Mouse (Mus musculus) myocyte (in vitro differentiated cells): ENCODE results near the gene Larp1. TPM values are rescaled to one million over a fixed set of nuclear protein-coding genes. Genes with fewer than 3 reads are reported as not detected.

ENCODE experiments used
- H3K27me3 ChIP-seq: one replicate; pipeline ENCODE4 v1.6.1; 2011; ENCODE audit not compliant: control insufficient read depth, insufficient read depth, insufficient read length
- H3K36me3 ChIP-seq: one replicate; pipeline ENCODE4 v1.6.1; 2011; ENCODE audit not compliant: control insufficient read depth, insufficient read depth
- H3K4me2 ChIP-seq: one replicate; pipeline ENCODE4 v1.6.1; 2011; ENCODE audit warnings: low read depth, control low read depth
- H3K4me3 ChIP-seq: one replicate; pipeline ENCODE4 v1.5.1; 2011; ENCODE audit warnings: mild to moderate bottlenecking, control low read depth, moderate library complexity
- H3K79me2 ChIP-seq: one replicate; pipeline ENCODE4 v1.6.1; 2011; ENCODE audit not compliant: control insufficient read depth, insufficient read depth
- H3ac ChIP-seq: one replicate; pipeline ENCODE4 v1.6.1; 2011; ENCODE audit not compliant: control insufficient read depth, insufficient read length
- CEBPB ChIP-seq: IDR thresholded peaks from 2 replicates; pipeline ENCODE4 v1.6.1; 2011; ENCODE audit warnings: mild to moderate bottlenecking, moderate library complexity; ENCODE audit not compliant: poor library complexity, insufficient read depth, severe bottlenecking
- E2F4 ChIP-seq: IDR thresholded peaks from one replicate; pipeline ENCODE4 v1.6.1; 2011; ENCODE audit warnings: mild to moderate bottlenecking, control low read depth, moderate library complexity; ENCODE audit not compliant: insufficient read depth
- MAX ChIP-seq: IDR thresholded peaks from one replicate; pipeline ENCODE4 v1.6.1; 2011; ENCODE audit warnings: low read depth, mild to moderate bottlenecking, control low read depth
- MYOD1 ChIP-seq, 3 experiments: IDR thresholded peaks; one replicate each; pipeline ENCODE4 v1.6.1; 2011; ENCODE audit warnings: control low read depth in 2 of 3, low read depth in 2 of 3, mild to moderate bottlenecking in 2 of 3, moderate library complexity in 1 of 3; ENCODE audit not compliant: insufficient read length in 2 of 3, control insufficient read depth in 1 of 3
- MYOG ChIP-seq, 3 experiments: IDR thresholded peaks; one replicate each; pipeline ENCODE4 v1.6.1; 2011; ENCODE audit warnings: control low read depth in 2 of 3, low read depth in 2 of 3, mild to moderate bottlenecking in 2 of 3; ENCODE audit not compliant: insufficient read length in 2 of 3, control insufficient read depth in 1 of 3, insufficient read depth in 1 of 3
- POLR2A ChIP-seq: IDR thresholded peaks from one replicate; pipeline ENCODE4 v1.6.1; 2011; ENCODE audit warnings: low read depth, mild to moderate bottlenecking, control low read depth, moderate library complexity; ENCODE audit not compliant: insufficient read length
- POLR2AphosphoS2 ChIP-seq: IDR thresholded peaks from one replicate; pipeline ENCODE4 v1.6.1; 2011; ENCODE audit warnings: low read depth, control low read depth; ENCODE audit not compliant: insufficient read length
- REST ChIP-seq: IDR thresholded peaks from one replicate; pipeline ENCODE4 v1.6.1; 2011; ENCODE audit warnings: mild to moderate bottlenecking, control low read depth, moderate library complexity; ENCODE audit not compliant: insufficient read depth, insufficient read length
- SRF ChIP-seq: IDR thresholded peaks from one replicate; pipeline ENCODE4 v1.6.1; 2011; ENCODE audit warnings: low read depth; ENCODE audit not compliant: control insufficient read depth, insufficient read length
- TCF12 ChIP-seq: IDR thresholded peaks from one replicate; pipeline ENCODE4 v1.6.1; 2011; ENCODE audit warnings: mild to moderate bottlenecking, control low read depth; ENCODE audit not compliant: poor library complexity, insufficient read depth, severe bottlenecking
- TCF3 ChIP-seq: IDR thresholded peaks from one replicate; pipeline ENCODE4 v1.6.1; 2011; ENCODE audit warnings: low read depth, control low read depth; ENCODE audit not compliant: insufficient read length
- USF1 ChIP-seq: IDR thresholded peaks from one replicate; pipeline ENCODE4 v1.6.1; 2011; ENCODE audit warnings: low read depth, mild to moderate bottlenecking, control low read depth, moderate library complexity
- polyA plus RNA-seq: library from polyadenylated mRNA; unstranded; fragments of >200 nt; fragmentation: generic; extraction: Trizol; gene quantifications from one replicate; pipeline ENCODE4 v1.2.1, GENCODE M21; 2012; ENCODE audit warnings: missing spikeins

Larp1 gene
- polyA plus RNA-seq, 1 experiment, result 67.6 TPM

- no peaks in the 10 kb centered on the region for H3K36me3 ChIP-seq
- H3K79me2 ChIP-seq, result no peaks in the 10 kb centered on the region
- no peaks in the 10 kb centered on the region for H3K27me3 ChIP-seq
- no peak overlapping the region for H3K4me2 ChIP-seq
- H3ac ChIP-seq, result no peak overlapping the region
- TF ChIP-seq MYOG (IDR thresholded peaks at IDR 0.05; ENCODE audit: control insufficient read depth in 1 of 3, insufficient read depth in 1 of 3, insufficient read length in 2 of 3, low read depth in 2 of 3), result no peak
- no peak for TF ChIP-seq E2F4
- TF ChIP-seq MAX, result no peak
- no peak for TF ChIP-seq MYOD1 (IDR thresholded peaks at IDR 0.05; ENCODE audit: control insufficient read depth in 1 of 3, insufficient read length in 2 of 3, low read depth in 2 of 3)
- TF ChIP-seq POLR2A, result no peak
- TF ChIP-seq USF1, result no peak
- TF ChIP-seq CEBPB, result no peak
- no peak for TF ChIP-seq TCF3
- TF ChIP-seq REST, result no peak
- TF ChIP-seq POLR2AphosphoS2, result no peak
- TF ChIP-seq SRF, result no peak
- TF ChIP-seq TCF12, result no peak
- H3K4me3 ChIP-seq, result no peak overlapping the region
Measured at GRCm38 (mm10) chr11:57998168-57998567, 10.7 kb upstream of the Larp1 start.

- no peak overlapping the region for H3K4me3 ChIP-seq
- no peak overlapping the region for H3ac ChIP-seq
- no peak overlapping the region for H3K4me2 ChIP-seq
- H3K27me3 ChIP-seq, result no peaks in the 10 kb centered on the region
- H3K36me3 ChIP-seq, result no peaks in the 10 kb centered on the region
- TF ChIP-seq MAX (no peak), MYOG (IDR thresholded peaks at IDR 0.05; ENCODE audit: control insufficient read depth in 1 of 3, insufficient read depth in 1 of 3, insufficient read length in 2 of 3, low read depth in 2 of 3) (no peak), POLR2AphosphoS2 (no peak), CEBPB (no peak), E2F4 (no peak)
- no peaks in the 10 kb centered on the region for H3K79me2 ChIP-seq
Measured at GRCm38 (mm10) chr11:57998872-57999271, 10.0 kb upstream of the Larp1 start.

GRCm38 (mm10) chr11:58003126-58003525, 5.7 kb upstream of the Larp1 start:
- Histone ChIP-seq H3K27me3 (no peaks in the 10 kb centered on the region), H3ac (no peak overlapping the region), H3K4me2 (no peak overlapping the region), H3K4me3 (no peak overlapping the region), H3K79me2 (no peaks in the 10 kb centered on the region), H3K36me3 (no peaks in the 10 kb centered on the region)
- TF ChIP-seq CEBPB, result no peak
- no peak for TF ChIP-seq TCF3
- no peak for TF ChIP-seq MAX
- no peak for TF ChIP-seq MYOD1 (IDR thresholded peaks at IDR 0.05; ENCODE audit: control insufficient read depth in 1 of 3, insufficient read length in 2 of 3, low read depth in 2 of 3)
- no peak for TF ChIP-seq E2F4
- TF ChIP-seq TCF12, result no peak
- no peak for TF ChIP-seq REST
- no peak for TF ChIP-seq SRF
- TF ChIP-seq POLR2A, result no peak
- no peak for TF ChIP-seq POLR2AphosphoS2
- no peak for TF ChIP-seq MYOG (IDR thresholded peaks at IDR 0.05; ENCODE audit: control insufficient read depth in 1 of 3, insufficient read depth in 1 of 3, insufficient read length in 2 of 3, low read depth in 2 of 3)
- no peak for TF ChIP-seq USF1

- no peaks in the 10 kb centered on the region for H3K36me3 ChIP-seq
- H3K4me3 ChIP-seq, result no peak overlapping the region
- H3K4me2 ChIP-seq, result no peak overlapping the region
- no peak overlapping the region for H3ac ChIP-seq
- TF ChIP-seq MYOG (IDR thresholded peaks at IDR 0.05; ENCODE audit: control insufficient read depth in 1 of 3, insufficient read depth in 1 of 3, insufficient read length in 2 of 3, low read depth in 2 of 3), result no peak
- no peak for TF ChIP-seq POLR2A
- no peak for TF ChIP-seq SRF
- no peak for TF ChIP-seq TCF12
- no peak for TF ChIP-seq POLR2AphosphoS2
- no peak for TF ChIP-seq MYOD1 (IDR thresholded peaks at IDR 0.05; ENCODE audit: control insufficient read depth in 1 of 3, insufficient read length in 2 of 3, low read depth in 2 of 3)
- TF ChIP-seq CEBPB, result no peak
- no peak for TF ChIP-seq TCF3
- no peaks in the 10 kb centered on the region for H3K27me3 ChIP-seq
- H3K79me2 ChIP-seq, result no peaks in the 10 kb centered on the region
Measured at GRCm38 (mm10) chr11:58003734-58004133, 5.1 kb upstream of the Larp1 start.

GRCm38 (mm10) chr11:58005110-58005509, 3.8 kb upstream of the Larp1 start:
- no peaks in the 10 kb centered on the region for H3K36me3 ChIP-seq
- H3ac ChIP-seq, result no peak overlapping the region
- H3K79me2 ChIP-seq, result peaks cover 9% of the 10 kb centered on the region
- no peak overlapping the region for H3K4me2 ChIP-seq
- H3K4me3 ChIP-seq, result no peak overlapping the region
- TF ChIP-seq TCF3, result no peak
- TF ChIP-seq CEBPB, result no peak
- TF ChIP-seq POLR2A, result no peak
- TF ChIP-seq MAX, result no peak
- TF ChIP-seq SRF, result no peak
- no peak for TF ChIP-seq E2F4
- H3K27me3 ChIP-seq, result no peaks in the 10 kb centered on the region
